Mouse (Mus musculus) kidney, adult 2 months (tissue): ENCODE measurements around the gene Tcf20.

Experiments
- CTCF ChIP-seq: fragments of 200-500 bp; conservative IDR thresholded peaks from 2 replicates; pipeline ENCODE4 v1.5.1; 2011; ENCODE audit warnings: low read depth, mild to moderate bottlenecking, control low read depth, low read length, moderate library complexity, mixed read lengths; ENCODE audit not compliant: insufficient read depth, insufficient read length
- POLR2A ChIP-seq: fragments of 200-500 bp; IDR thresholded peaks from one replicate; pipeline ENCODE4 v1.6.1; 2011; ENCODE audit warnings: low read depth, low read length, control low read depth

DNA sequence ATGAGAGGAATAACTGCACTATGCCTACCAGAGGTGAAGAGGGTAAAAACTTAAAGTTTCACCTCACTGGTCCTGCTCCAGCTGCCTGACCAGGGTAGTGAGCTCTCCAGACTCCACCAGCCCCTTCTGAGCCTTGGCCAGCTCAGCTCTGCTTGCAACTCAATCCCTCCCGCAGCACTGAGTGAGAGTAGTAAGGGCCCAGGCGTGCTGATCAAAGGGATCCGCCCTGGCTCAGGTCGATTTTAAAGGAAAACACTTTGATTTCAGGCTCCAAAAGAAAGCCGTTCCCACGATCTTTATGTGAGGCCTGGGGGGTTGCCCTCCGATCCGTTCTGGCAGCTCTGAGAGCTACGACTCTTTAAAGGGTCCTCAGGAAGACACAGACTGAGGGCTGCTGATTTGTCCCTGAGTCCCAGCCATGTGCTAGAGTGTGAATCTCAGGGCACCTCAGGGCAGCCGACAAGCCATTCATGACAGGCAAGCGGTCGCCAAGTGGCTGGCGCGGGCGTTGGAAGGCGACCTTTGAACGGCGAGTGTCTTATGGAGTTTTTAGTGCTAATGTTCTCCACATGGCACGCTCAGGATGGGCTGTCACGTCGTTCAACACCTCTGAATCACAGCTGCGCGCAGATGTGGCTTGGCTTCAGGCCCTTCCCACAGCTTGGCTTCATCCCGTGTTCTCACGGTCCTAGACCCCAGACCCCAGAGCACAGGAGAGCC, 37.5 kb upstream of the Tcf20 start:
- TF ChIP-seq POLR2A: no peak
- TF ChIP-seq CTCF: no peak
